Mouse (Mus musculus) adipose tissue, adult 10 weeks (tissue): Measurements from ENCODE around the gene Btaf1. TPM values are rescaled to one million over a fixed set of nuclear protein-coding genes. Genes with fewer than 3 reads are reported as not detected.

Source experiments
- polyA plus RNA-seq: library from polyadenylated mRNA; stranded (reverse); fragments of 350-450 nt; fragmentation: Illumina TruSeq; extraction: RNeasy Lipid Tissue Mini Kit (QIAGEN cat#74804); gene quantifications from one replicate; pipeline ENCODE4 v1.2.3, GENCODE M21; 2014; ENCODE audit warnings: low read depth, low replicate concordance

Btaf1 gene
- 11.3 TPM for polyA plus RNA-seq

DNA sequence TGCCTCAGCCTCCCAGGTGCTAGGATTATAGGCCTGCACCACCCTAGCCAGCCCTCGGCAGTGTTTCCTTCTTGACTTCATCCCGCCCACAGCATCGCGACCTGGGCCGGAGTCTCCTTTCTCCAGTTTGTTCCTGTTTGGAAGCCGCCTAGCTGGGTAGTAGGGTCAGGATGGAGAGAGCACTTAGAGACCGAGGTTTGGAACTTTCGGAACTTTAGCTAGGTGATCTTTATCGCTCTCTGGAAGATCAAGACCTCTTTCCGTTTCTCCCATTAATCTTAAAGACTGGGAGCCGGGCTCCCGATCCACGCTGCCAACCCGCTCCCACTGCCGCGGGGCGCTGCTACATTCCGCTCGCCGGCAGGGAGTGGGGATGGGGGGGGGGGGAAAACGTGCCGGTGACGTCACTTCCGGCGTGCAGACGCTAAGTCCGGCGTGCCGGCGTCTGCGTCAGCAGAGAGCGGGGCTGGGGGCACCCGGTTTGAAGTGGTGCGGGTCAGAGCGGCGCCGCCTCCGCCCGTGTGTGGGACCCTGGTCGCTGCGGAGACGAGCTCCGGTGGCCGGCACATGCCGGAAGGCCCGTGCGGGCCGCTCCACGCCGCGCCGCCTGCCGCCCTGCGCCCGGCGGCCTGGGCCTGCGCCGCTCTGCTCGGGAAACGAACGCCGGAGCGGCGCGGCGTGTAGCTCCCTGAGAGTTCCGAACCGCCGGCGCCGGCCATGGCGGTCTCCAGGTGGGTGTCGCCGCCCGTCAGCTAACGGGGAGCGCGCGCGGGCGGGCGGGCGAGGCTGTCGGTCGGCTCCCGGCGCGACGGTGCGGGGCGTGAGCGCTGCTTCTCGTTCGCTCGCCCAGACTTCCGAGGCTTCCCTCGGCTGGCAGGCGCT, at the start of gene Btaf1:
Btaf1 (plus strand) TSS at position 409 of the 882 bp plus-strand sequence.

DNA sequence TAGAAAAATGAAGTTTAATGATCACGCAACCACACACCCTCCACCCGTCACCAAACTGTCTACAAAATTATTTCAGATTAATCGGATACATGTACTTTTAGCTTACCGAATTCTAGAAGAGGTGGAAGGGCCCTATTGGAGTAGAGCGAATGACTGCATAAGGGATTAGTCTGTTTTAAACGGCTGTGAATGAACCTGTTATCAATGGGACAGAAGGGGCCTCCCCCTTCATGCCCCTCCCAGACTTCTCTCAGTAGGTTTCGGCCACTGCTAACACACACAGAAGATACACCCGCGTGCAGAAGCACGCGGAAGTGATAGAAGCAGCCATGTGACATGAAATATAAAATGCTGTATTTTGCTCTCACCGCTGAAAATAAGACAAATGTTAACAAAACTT, 6.4 kb upstream of the Btaf1 start, which contains the start of gene Fgfbp3:
Fgfbp3 (minus strand) TSS at position 150 of the 400 bp plus-strand sequence.

Other genes starting within 250 kb of the Btaf1 start
- gene Ppp1r3c, start 189.4 kb upstream of the Btaf1 start, polyA plus RNA-seq = 10.4 TPM
- 50.6 TPM for gene Tnks2, start 91.8 kb upstream of the Btaf1 start, polyA plus RNA-seq
- 2.4 TPM for gene Fgfbp3, start 6.5 kb upstream of the Btaf1 start, polyA plus RNA-seq